Mouse (Mus musculus): ENCODE measurements around the gene Pear1.

The Pear1 gene

GRCm38 (mm10) chr3:87733098-87733497 is 91.0 kb downstream of the Pear1 start:
- no peak for DNase-seq (ENCODE audit: low spot score in 2 of 2)

DNA sequence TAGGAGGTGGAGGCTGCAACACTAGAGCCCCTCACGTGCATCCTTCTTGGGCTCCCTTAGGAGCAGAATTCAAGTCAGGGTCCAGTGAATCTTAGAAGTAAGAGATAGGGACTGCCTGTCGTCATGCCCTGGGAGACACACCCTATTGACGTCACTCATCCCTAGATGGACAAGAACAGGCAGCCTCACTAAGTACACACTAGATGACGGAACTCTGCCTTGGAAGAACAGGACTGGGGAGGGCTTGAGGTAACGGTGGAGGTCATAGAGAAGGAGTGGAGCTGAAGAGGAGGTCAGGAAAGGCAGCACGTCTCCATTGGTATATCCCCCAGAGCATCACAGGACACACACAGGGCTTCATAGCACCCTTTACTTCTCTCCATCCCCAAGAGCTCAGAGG is 95.4 kb downstream of the Pear1 start:
- DNase-seq (ENCODE audit: low spot score in 2 of 2): no peak

- no peak for DNase-seq (ENCODE audit: low spot score in 2 of 2)
Measured at GRCm38 (mm10) chr3:87726191-87726590, 97.9 kb downstream of the Pear1 start.

- no peak for DNase-seq (ENCODE audit: low spot score in 2 of 2)
Measured at GRCm38 (mm10) chr3:87725396-87726160, 98.5 kb downstream of the Pear1 start.

GRCm38 (mm10) chr3:87724556-87724955 is 99.5 kb downstream of the Pear1 start:
- no peak for DNase-seq (ENCODE audit: low spot score in 2 of 2)

- no peak for DNase-seq (ENCODE audit: low spot score in 2 of 2)
Measured at GRCm38 (mm10) chr3:87718525-87718924, 105.6 kb downstream of the Pear1 start.

Data from heart, adult 9 months (tissue).